Mouse (Mus musculus) ES-E14 (cell line): ENCODE measurements around the gene Zfp189. TPM values are rescaled to one million over a fixed set of nuclear protein-coding genes. Genes with fewer than 3 reads are reported as not detected.
"Not testable (repeated sequence)": the region's sequence is repeated elsewhere in the genome, so short reads cannot be mapped to it uniquely, and the experiment has no call there.

Source experiments
- DNase-seq: peaks from one replicate; pipeline ENCODE4 v3.0.0-alpha.2; 2013; ENCODE audit warnings: low read depth, low spot score
- H3K27ac ChIP-seq: 2 replicates; pipeline ENCODE4 v1.5.1; 2012; ENCODE audit warnings: low read depth, mild to moderate bottlenecking, low read length, moderate library complexity, mixed read lengths; ENCODE audit not compliant: poor library complexity, insufficient read depth, severe bottlenecking
- H3K36me3 ChIP-seq: 2 replicates; pipeline ENCODE4 v1.6.1; 2012; ENCODE audit warnings: mild to moderate bottlenecking, low read length, moderate library complexity, mixed read lengths; ENCODE audit not compliant: control insufficient read depth, poor library complexity, insufficient read depth, severe bottlenecking
- H3K4me1 ChIP-seq, 2 experiments: fragments of 150-350 bp in 1 of 2; sonication (generic) in 1 of 2; 2 replicates each; pipeline ENCODE4 v1.6.1; 2012; ENCODE audit warnings: low read length in 2 of 2, mild to moderate bottlenecking in 1 of 2, mixed read lengths in 1 of 2; ENCODE audit not compliant: control insufficient read depth in 2 of 2, insufficient read depth in 2 of 2, poor library complexity in 1 of 2
- H3K4me3 ChIP-seq, 2 experiments: fragments of 150-350 bp in 1 of 2; sonication (generic) in 1 of 2; 2 replicates each; pipeline ENCODE4 v1.5.1; 2012; ENCODE audit warnings: low read length in 2 of 2, low read depth in 1 of 2, mild to moderate bottlenecking in 1 of 2, mixed read lengths in 1 of 2; ENCODE audit not compliant: insufficient read depth in 1 of 2, poor library complexity in 1 of 2, severe bottlenecking in 1 of 2
- H3K9ac ChIP-seq: 2 replicates; pipeline ENCODE4 v1.6.1; 2012; ENCODE audit warnings: low read depth, mild to moderate bottlenecking, low read length, mixed read lengths; ENCODE audit not compliant: poor library complexity, insufficient read depth, severe bottlenecking
- H3K9me3 ChIP-seq: fragments of 150-350 bp; sonication (generic); 2 replicates; pipeline ENCODE4 v1.6.1; 2012; ENCODE audit warnings: low read depth, mild to moderate bottlenecking, low read length; ENCODE audit not compliant: control insufficient read depth, insufficient read depth
- CHD2 ChIP-seq: IDR thresholded peaks from 2 replicates; pipeline ENCODE4 v1.6.1; 2014; ENCODE audit warnings: mild to moderate bottlenecking, low read depth, low read length, inconsistent platforms
- HCFC1 ChIP-seq: IDR thresholded peaks from 2 replicates; pipeline ENCODE4 v1.6.1; 2012; ENCODE audit warnings: low read length, inconsistent platforms, borderline replicate concordance; ENCODE audit not compliant: insufficient read depth
- MAFK ChIP-seq: IDR thresholded peaks from 2 replicates; pipeline ENCODE4 v1.6.1; 2014; ENCODE audit warnings: mild to moderate bottlenecking, low read depth, low read length, inconsistent platforms; ENCODE audit not compliant: insufficient read depth
- ZC3H11A ChIP-seq: IDR thresholded peaks from 2 replicates; pipeline ENCODE4 v1.6.1; 2012; ENCODE audit warnings: low read depth, mild to moderate bottlenecking, inconsistent platforms, low read length, borderline replicate concordance
- ZNF384 ChIP-seq: IDR thresholded peaks from 2 replicates; pipeline ENCODE4 v1.6.1; 2012; ENCODE audit warnings: low read depth, low read length, inconsistent platforms
- in situ Hi-C, 2 experiments: fragments of 600-800 bp; cut with MboI; formaldehyde crosslinking; loops; one replicate each; pipeline ENCODE4 v1.15.1; 2025; ENCODE audit warnings: low sequenced_read_pairs in 2 of 2, inconsistent platforms in 1 of 2; ENCODE audit not compliant: unreplicated experiment in 2 of 2
- total RNA-seq: library from RNA; depleted of rRNA; stranded (reverse); fragments of 300-350 nt; gene quantifications from 2 replicates; pipeline ENCODE4 v1.2.3, GENCODE M21; 2012

Gene Zfp189
- total RNA-seq, 1 experiment: 4.3 TPM

DNA sequence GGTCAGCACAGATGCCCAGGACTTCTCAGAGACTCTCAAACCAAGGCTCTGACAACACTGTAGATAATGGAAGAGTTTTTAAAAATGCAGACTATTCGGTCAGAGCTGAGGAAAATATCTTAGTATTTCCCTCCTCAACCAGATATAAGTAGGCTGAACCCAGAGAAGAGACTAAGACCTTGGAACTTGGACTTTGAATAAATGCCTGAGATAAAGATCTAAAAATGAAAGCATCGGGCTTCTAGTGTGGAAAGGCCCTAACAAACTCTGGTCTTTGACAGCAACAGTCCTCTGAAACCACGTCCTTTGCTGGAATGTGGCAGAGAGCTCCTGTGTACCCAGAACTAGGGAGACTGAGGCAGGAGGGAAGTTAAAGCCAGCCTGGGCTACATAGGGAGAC is 14.6 kb upstream of the Zfp189 start, which contains the start of gene Baat:
Gene Baat (minus strand): TSS at position 172 of the 400 bp plus-strand sequence.
- H3K4me3 ChIP-seq: no peak within 1 kb of the TSS
- no peak within 1 kb of the TSS for H3K27ac ChIP-seq
- in situ Hi-C loops: no loop called here
- TF ChIP-seq HCFC1 (no peak), ZC3H11A (no peak), MAFK (no peak), CHD2 (no peak), ZNF384 (no peak)
- H3K36me3 ChIP-seq: no peaks in the 10 kb centered on the region
- DNase-seq: no peak
- no peaks in the 10 kb centered on the region for H3K4me1 ChIP-seq
- no peaks in the 10 kb centered on the region for H3K9me3 ChIP-seq
- no peak within 1 kb of the TSS for H3K9ac ChIP-seq

DNA sequence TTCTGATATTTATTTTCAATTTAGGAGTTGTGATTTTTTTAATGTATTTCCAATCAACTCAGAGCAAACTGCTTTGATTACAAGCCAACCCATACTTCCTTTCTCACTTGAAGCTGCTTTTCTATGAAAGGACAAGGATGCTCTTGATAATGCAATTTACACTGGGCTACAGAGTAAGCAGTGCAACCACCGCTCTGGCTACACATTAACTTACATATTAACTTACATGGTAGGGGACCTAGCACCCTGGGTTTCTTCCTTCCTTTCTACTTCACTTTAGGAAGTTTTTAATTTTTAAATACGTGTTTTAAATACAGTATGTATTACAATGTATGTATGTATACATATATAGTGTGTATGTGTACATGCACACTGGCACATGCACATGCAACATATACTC is 11.8 kb upstream of the Zfp189 start:
- no peaks in the 10 kb centered on the region for H3K4me1 ChIP-seq
- in situ Hi-C loops: no loop called here
- H3K9ac ChIP-seq: no peak overlapping the region
- H3K9me3 ChIP-seq: no peaks in the 10 kb centered on the region
- no peak overlapping the region for H3K27ac ChIP-seq
- no peak for TF ChIP-seq HCFC1
- TF ChIP-seq ZNF384: no peak
- no peak for TF ChIP-seq CHD2
- TF ChIP-seq MAFK: no peak
- TF ChIP-seq ZC3H11A: no peak
- peaks cover 6% of the 10 kb centered on the region for H3K36me3 ChIP-seq
- no peak for DNase-seq
- no peak overlapping the region for H3K4me3 ChIP-seq

DNA sequence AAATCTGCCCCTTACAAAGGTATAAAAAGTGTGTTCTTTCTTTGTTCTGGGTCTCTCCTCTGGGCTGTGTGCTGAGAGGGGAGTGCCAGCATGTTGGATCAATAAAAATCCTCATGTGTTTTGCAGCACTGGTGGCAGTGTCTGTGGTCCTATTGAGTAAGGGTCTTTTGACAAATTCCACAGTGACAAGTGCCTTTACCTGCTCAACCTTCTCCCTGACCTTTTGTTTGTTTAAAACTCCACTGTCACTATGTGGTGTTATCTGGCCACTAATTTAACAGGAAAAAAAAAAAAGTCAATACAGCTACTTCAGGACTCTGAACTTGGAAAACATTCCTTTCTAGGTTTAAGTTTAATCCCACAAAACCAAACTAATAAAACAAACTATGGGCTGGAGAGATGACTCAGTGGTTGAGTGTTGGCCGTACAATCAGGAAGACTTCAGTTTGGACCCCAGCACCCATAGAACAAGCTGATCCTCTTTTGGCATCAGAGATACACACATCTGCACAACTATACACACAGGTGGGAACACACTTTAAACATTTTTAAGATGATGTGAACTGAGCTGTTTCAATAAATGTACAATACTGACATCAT is 10.6 kb upstream of the Zfp189 start:
- H3K4me1 ChIP-seq, H3K4me3 ChIP-seq, H3K27ac ChIP-seq, H3K9me3 ChIP-seq, in situ Hi-C loops, H3K9ac ChIP-seq, DNase-seq, H3K36me3 ChIP-seq: not testable (repeated sequence)

DNA sequence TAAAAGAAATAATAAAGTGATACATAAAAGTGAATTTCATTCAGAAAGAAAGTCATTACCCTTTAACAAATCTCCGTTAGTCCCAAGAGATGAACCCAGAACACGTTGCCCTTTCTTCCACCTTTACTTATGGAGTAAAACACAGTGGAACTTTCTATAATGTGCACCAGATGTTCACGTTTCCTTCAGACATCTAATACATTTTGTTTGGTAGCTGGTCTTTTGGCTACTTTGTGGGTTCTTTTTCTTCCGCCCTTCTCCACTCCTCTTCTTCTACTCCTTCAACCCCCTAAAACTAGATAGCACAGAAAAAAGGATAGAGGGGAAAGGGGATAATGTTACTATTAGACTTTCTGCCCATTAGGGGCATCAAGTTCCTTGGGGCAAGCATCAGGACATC is 8.3 kb upstream of the Zfp189 start:
- no peak for DNase-seq
- no peaks in the 10 kb centered on the region; a peak in 1 of 4 replicates for H3K4me1 ChIP-seq
- in situ Hi-C loops: no loop called here

DNA sequence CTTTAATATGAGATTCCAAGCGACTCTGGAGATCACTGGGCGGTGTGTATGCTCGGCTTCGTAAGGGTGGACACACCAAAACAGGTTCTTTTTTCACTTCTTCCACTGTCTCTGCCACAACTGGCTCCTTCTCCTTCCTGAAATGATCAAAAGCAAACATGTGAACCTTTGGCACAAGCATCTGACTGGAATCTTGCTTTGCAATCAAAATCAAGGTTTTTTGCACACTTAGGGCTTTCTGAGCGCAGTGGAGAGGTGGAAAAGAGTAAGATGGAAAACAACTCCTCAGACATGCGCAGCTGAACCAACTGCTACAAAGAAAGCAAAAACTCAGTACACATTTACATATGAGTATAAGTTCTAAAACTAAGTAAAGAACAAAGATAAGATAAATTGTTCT is 6.5 kb upstream of the Zfp189 start:
- in situ Hi-C loops: no loop called here
- peaks cover 0 to 2% of the 10 kb centered on the region in 2 experiments; a peak in 2 of 4 replicates for H3K4me1 ChIP-seq
- peaks cover 9% of the 10 kb centered on the region for H3K36me3 ChIP-seq
- no peak overlapping the region for H3K27ac ChIP-seq
- no peak overlapping the region for H3K9ac ChIP-seq
- no peak overlapping the region for H3K4me3 ChIP-seq
- H3K9me3 ChIP-seq: no peaks in the 10 kb centered on the region
- DNase-seq: no peak
- TF ChIP-seq ZC3H11A (no peak), MAFK (no peak), HCFC1 (no peak), ZNF384 (no peak), CHD2 (no peak)

More for the DNA sequence above, 8.3 kb upstream of the Zfp189 start:
- no peaks in the 10 kb centered on the region for H3K9me3 ChIP-seq
- no peak for TF ChIP-seq HCFC1
- TF ChIP-seq CHD2: no peak
- no peak for TF ChIP-seq ZC3H11A
- no peak for TF ChIP-seq ZNF384
- TF ChIP-seq MAFK: no peak
- peaks cover 9% of the 10 kb centered on the region for H3K36me3 ChIP-seq
- H3K4me3 ChIP-seq: no peak overlapping the region
- H3K9ac ChIP-seq: no peak overlapping the region
- no peak overlapping the region for H3K27ac ChIP-seq
